Mouse (Mus musculus) ovary, postnatal 36 days (tissue): Measurements from ENCODE around the gene Gnptab.
"Not testable (repeated sequence)": the region's sequence is repeated elsewhere in the genome, so short reads cannot be mapped to it uniquely, and the experiment has no call there.

ENCODE experiments used
- DNase-seq: peaks from one replicate; pipeline ENCODE4 v3.0.0; 2022; ENCODE audit warnings: low spot score, mixed read lengths

The Gnptab gene

DNA sequence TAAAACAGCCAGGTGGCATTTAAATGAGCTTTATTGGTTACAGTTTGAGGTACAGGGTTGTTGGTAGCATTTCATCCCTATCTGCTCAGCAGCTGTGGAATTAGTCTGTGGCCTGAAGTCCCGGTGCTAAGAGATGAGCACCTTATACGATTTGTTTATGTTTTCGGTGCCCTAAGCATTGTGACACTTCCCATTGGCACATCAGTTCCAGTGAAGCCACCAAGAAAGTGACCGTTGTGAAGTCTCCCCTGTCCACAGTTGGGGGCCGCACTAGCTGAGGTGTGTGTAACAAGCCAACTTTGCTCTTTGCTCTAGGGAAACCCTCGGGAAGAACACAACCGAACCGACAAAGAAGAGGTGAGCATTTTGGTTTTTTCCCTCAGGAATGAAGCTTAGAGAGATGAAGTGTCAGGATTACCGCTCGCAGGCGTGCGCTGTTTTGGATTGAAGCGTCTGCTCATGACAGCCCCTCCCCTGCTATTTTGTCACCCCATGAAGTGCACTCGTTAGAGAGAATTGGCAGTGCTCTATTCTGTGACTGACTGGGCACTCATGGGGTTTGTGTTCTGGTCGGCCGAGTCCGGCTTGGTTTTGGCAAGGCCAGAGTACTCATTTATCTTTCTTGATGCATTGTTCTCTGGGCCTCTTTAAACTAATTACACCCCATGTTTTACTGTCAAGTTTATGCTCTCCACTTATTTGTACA, 33.5 kb downstream of the Gnptab start:
- no peak for DNase-seq

DNA sequence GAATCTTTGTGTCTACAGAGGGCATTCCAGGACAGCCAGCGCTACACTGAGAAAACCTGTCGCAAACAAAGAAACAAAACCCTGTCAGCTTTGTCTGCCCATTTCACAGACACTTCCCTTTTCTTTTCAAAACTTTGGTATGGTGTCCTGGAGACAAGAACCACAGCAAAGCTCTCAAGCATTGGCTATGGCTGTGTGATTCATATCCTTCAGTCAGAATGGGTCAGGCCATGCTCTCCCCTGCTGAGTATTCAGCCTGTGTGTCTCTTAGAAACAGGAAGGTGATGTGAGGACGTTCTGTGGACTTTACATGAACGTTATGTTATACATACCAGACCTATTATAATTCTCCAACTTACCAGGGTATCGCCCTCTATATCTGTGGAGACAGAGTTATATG, 38.8 kb downstream of the Gnptab start:
- DNase-seq: no peak

DNA sequence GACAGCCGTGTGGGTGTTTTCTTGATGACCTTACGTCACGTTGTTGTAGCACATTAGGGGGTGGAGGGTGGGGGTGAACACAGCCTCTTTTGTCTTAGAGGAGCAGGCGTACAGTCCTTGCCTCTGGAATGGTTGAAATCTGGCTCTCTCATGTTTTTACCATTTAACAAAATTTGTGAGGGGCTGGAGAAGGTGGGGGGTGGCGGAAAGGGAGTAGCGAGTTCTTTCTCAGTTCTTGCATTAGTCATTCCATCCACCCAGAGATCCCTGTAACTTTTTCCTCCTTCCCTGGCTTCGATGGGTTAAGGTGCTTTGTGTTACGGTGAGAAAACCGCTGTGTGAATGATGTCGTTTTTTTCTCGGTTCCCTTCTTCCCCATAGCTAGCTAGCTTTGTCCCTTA, 41.2 kb downstream of the Gnptab start:
- DNase-seq: no peak

DNA sequence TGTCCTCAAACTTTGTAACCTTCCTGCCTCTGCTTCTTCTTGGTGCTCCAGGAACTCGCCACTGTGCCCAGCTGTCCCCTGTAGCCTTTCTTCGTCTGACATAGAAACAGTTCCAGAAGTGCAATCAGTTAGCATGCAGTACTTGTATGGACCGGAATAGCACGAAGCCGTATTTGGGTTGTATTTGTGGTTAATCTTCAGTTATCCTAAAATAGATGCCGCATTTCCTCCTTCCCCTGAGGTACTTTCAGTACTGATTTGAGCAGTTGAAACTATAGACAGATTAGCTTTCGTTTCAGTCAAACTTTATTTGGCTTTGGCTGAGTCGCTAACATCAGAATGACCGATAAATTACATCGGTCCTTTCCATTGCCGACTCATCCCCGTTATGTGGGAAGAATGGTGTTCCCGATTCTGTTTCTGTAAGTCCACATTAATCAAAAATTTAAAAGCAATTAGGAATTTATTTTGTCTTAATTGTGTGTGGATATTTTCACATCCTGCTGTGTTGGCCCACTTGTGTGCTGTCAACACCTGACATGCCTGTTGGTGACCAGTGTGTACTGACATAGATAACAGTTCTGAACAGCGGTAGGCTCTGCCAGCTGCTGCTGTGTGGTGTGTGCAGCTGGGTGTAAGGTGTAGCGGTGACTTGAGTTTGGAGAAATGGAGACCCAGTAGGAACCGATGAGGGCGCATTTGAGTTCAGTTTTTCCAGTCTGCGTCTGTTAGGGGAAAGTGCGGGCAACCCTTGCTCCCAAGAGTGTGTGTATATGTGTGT, 41.9 kb downstream of the Gnptab start:
- DNase-seq: no peak

DNA sequence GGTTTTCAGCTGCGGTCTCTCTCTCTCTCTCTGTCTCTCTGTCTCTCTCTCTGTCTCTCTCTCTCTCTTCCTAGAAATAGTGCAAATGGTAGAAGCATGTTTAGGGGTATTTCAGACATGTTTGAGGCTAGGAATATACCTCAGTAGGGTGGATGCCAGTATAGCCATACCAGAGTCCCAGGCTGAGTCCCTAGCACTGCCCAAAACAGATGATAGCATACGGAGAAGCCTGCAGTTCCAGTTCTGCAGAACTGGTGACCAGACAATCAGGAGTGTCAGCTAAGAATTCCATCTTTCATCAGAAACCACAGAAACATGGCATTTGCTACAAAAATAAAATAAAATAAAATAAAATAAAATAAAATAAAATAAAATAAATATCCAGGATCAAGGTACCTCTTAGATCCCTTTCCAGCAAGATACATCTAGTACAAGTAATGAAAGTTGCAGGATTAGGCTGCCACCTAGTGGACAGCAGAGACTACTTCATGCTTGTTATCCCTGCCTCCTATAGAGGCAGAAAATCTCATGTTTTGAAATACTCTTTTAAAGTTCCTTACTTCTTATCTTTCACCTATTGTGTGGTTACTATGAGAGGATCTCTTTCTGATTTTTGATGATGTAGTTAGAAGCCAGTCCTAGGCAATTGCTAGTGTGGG, 47.4 kb downstream of the Gnptab start:
- no peak for DNase-seq

DNA sequence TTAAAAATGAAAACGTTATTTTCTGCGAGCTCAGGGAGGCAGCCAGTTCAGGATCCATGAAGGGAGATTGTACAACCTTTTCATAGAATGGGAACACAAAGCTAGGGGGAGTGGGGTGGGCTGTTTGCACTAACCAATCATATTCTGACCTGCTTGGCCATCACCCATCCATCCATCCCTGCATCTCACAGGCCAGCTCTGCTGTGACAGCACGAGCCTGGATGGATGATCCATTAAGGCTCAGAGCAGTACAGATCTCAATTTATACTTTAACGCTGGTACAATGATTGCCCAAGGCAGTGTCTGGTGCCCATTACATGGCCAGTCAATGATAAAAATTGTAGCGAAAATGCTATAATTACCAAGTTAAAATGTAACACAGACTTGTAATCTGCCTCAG, 48.0 kb downstream of the Gnptab start:
- DNase-seq: no peak

DNA sequence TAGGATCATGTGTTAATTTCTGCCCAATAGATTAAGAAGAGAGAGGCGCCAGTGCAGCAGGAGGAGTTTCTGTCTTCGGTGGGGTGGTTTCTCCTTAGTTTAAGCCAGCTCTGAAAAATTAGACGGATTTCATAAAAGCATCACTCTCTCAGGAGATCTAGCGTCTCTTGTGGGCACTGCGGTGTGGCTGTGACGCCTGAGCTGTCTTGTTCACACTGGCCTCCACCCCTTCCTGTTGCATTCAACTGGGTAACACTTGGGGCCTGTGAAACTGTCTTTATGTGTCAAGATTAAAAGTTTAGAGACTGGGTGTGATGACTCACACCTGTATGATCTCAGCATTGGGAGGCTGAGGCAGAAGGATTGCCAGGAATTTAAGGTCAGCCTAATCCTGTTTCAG, 49.1 kb downstream of the Gnptab start:
- DNase-seq: no peak

DNA sequence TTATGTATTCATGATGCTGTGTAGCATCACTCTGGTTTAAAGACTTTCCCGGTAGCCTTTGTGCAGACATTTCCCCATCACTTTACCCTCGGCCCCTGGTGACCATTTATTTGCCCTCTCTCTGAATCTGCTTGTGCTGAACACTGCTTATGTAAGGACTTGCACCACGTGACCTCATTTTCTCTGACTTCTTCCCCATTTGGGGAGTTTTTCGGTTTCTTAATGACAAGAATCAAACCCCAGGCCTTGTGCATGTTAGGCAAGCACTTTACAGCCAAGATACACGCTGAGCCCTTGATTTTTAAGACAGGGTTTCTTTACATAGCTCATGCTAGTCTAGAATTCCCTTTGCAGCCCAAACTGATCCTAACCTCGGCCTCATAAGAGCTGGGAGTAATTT, 62.3 kb downstream of the Gnptab start:
- no peak for DNase-seq

DNA sequence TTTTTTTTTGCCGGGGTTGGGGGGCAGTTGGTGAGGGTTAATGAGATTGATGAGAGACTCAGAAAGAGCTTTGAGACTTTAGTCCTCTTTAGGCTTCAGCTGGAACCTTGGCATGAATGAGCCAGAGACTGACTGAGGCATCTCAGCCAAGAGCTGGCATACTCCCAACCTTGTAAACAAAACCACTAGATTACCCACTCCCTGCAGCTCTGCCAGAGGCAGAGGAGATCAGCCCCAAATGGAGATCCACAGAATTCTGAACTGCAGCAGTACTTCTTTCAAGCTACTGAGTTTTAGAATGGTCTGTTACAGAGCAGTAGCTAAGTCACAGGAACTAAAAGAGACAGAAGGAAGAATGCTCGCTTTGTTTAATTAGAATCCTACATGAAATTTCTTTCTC, 72.3 kb downstream of the Gnptab start:
- DNase-seq: no peak

DNA sequence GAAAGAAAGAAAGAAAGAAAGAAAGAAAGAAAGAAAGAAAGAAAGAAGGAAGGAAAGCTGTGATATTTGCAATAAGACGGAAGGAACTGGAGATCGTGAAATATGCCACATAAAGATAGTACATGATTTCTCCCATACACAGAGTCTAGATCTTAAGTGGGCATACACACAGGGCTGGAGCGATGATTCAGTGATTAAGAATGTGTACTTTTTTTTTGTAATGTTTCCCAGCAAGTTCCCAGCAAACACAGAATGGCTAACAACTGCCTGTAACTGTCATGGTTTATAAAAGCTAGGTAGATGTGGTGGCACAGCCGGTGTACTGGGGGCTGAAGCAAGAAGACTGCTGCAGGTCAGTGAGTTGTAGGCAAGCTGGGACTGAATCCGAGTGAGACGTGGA, 73.1 kb downstream of the Gnptab start:
- DNase-seq: no peak

DNA sequence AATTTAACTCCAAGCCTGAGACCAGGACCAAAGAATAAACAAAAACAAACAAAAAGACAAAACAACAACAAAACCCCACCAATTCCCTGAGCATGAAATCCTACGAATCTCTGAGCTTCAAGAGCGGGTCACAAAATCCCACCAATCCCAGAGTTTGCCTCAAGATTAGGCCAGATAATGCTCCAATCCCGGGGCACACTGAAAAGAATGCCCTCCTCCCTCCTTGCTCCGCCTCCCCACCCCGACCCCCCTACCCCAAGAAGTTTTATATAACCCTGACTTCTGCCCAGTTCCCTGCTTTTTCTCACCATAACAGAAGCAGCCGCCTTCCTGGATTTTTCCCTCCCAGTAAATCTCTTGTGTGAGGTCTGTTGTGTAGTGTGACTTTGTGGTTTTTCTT, 78.9 kb downstream of the Gnptab start:
- no peak for DNase-seq

DNA sequence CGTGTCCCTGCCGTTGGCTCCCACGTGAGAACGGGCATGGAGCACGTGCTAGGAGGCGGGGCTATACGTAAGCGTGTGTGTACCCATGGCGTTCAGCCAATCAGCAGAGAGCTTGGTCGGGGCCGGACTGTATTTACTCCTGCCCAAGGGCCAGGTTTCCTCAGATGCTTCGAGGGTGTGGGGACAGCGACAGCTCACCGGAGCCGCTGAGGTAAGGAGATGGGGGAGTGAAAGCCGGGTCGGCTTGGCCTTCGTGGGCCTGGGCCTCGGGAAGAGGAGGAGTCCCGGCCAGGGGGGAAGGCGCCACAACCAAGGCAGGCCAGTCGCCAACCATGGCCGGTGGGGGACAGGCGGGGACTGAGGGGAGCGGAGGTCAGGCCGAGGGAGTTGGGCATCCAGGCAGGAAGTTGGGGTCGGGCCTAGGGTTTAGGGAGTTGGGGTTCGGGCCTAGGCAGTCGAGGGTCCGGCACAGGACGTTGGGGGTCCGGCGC, 80.6 kb downstream of the Gnptab start, which contains the start of gene Sycp3:
Sycp3 (plus strand) TSS at position 68 of the 491 bp plus-strand sequence.
- DNase-seq: no peak

DNA sequence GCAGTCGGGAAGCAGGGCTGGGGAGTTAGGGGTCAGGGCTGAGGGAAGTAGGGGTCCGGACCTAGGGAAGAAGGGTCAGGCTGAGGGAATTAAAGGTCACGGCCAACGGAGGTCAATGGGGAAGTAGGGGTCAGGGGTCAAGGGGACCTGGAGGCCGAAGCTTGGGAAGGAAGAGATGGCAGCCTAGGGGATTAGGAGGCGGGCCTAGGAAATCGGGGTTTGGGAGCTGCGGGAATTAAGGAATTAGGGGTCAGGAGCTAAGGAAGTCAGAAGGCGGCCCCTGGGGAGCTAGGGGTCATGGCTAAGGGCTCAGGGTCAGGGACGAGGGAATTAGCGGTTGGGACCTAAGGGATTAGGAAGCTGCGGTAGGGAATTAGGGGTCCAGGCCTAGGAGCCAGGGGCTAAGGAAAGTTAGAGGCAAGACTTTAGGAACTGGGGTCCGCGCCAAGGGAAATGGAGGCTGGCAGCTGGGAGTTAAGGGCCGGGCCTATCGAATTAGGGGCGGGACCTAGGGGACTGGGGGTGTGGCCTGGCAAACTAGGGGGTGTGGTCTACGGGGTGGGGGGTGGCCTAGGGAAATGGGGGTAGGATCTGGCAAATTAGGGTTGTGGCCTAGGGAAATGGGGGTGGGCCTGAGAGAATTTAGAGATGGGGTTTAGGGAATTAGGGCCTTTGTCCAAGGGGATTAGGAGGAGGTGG, 81.3 kb downstream of the Gnptab start:
- no peak for DNase-seq

DNA sequence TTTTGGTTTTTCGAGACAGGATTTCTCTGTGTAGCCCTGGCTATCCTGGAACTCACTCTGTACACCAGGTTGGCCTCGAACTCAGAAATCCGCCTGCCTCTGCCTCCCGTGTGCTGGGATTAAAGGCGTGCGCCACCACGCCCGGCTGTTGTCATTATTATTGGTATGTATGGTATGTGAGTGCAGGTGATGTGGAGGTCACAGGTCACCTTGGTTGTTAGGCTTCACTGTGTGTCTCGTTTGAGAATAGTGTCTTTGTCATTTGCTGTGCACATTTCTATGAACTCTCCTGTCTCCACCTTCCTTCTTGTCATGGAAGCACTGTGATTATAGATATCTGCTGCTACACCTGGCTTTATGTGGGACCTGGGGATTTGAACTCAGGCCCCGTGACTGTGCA, 103.9 kb downstream of the Gnptab start:
- DNase-seq: not testable (repeated sequence)

DNA sequence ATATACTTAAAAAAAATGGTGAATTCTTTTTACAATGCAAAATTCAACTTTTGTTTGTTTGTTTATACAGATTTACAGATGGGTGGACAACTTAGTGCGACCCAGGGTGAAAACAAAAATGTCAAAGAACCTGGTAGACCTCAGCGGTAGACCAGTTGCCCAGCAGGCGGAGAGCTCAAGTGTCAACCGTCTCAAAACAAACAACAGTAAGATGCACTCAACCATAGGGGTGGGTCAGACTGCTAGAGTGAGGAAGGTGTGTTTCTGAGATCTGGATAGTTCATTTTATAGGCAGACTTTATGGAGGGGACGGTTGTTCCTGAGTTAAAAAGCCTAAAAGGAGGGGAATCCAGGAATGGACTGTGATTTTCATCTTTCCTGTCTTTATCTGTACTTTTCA, 109.7 kb downstream of the Gnptab start:
- no peak for DNase-seq

DNA sequence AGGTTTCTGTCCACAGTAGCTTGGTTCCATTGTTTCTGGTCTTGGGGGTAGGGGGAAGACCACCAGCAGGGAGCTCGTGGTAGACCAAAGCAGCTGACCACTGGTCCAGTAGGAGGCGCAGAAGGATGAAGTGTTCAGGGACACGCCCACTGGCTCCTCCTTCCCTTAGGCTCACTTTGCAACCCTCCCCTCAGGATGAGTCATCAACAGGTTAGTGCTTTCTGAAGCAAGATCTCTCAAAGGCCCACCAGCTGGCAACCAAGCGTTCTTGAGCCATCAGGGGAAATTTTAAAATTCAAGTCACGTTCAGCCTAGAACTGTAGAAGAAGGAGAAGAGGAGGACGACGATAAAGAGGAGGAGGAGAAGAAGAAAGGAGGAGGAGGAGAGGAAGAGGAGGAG, 112.7 kb downstream of the Gnptab start:
- DNase-seq: no peak

DNA sequence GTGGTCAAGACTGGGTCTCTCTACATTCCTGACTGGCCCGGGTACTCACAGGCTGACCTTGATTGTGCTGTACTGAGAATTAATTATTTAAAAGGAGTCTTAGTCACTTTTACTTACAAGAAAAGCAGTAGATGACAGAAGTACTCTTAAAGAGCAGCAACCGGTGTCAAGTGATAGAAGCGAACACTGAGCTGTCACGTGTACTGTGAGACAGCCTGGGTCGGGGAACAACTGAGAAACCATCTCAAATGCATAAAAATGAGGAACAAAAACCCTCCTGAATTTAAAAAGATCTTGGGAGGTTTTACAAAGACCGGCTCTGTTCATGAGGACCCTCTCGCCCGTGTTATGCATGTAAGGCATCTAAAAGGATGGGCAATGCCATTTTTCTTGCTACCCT, 113.7 kb downstream of the Gnptab start:
- no peak for DNase-seq

DNA sequence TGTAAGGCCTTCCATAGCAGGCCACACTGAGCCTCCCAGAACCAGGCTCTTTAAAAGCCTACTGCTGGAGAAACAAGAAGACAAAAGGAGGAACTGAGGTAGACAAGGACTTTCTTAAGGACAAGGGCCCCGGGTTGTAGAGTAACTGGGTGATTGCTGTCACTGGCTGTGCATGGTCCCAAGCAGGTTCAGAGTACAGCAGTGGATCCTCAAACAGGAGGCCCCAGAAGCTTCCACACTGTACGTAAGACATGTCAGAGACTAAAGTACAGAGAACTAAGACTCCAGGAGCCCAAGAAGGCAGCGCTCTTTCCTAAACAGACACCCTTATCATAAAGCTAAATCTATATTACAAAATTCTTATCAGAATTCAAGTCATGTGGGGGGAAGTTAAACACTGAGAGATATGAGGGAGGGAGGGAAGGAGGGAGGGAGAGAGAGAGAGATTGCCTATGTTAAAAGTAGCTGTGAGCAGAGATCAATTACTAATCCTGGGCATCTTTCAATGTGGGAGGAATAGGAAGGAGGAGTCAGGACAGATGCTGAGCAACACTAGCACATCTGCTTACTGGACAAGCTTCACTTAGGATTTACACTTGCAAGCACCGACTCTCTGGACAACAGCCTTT, 116.1 kb downstream of the Gnptab start:
- no peak for DNase-seq
